Mouse (Mus musculus) G1E (cell line): Measurements from ENCODE around the gene Bbs9. TPM values are rescaled to one million over a fixed set of nuclear protein-coding genes. Genes with fewer than 3 reads are reported as not detected.

ENCODE experiments used
- ATAC-seq: 2 replicates; pipeline ENCODE4 v1.8.0; 2016; ENCODE audit warnings: mild to moderate bottlenecking; ENCODE audit not compliant: insufficient number of reproducible peaks, poor library complexity, low FRiP score, severe bottlenecking; ENCODE audit errors: extremely low read depth
- DNase-seq: peaks from one replicate; pipeline ENCODE4 v3.0.0; 2012; ENCODE audit warnings: low spot score
- H3K27me3 ChIP-seq: 2 replicates; pipeline ENCODE4 v1.6.1; 2012; ENCODE audit warnings: mild to moderate bottlenecking, low read length, inconsistent platforms; ENCODE audit not compliant: insufficient read depth
- H3K36me3 ChIP-seq: replicated peaks from 2 replicates; pipeline ENCODE3; 2012; ENCODE audit warnings: mild to moderate bottlenecking, inconsistent platforms
- H3K4me1 ChIP-seq: 2 replicates; pipeline ENCODE4 v1.6.1; 2012; ENCODE audit warnings: low read depth, low read length, inconsistent platforms, mixed read lengths; ENCODE audit not compliant: insufficient read depth
- H3K4me3 ChIP-seq: 2 replicates; pipeline ENCODE4 v1.5.1; 2012; ENCODE audit warnings: low read depth, mild to moderate bottlenecking, inconsistent platforms, low read length, moderate library complexity, mixed read lengths
- H3K9me3 ChIP-seq: replicated peaks from 2 replicates; pipeline ENCODE4 v1.6.1; 2012; ENCODE audit warnings: inconsistent platforms
- CTCF ChIP-seq: IDR thresholded peaks from 2 replicates; pipeline ENCODE4 v1.5.1; 2012; ENCODE audit warnings: low read depth, low read length, inconsistent platforms, mixed read lengths
- GATA1 ChIP-seq: IDR thresholded peaks from 2 replicates; pipeline ENCODE4 v1.6.1; 2012; ENCODE audit warnings: borderline replicate concordance, low read length, inconsistent platforms, mixed read lengths
- GATA2 ChIP-seq: IDR thresholded peaks from 2 replicates; pipeline ENCODE4 v1.6.1; 2012; ENCODE audit warnings: low read depth, low read length, inconsistent platforms, borderline replicate concordance
- POLR2AphosphoS5 ChIP-seq: IDR thresholded peaks from 2 replicates; pipeline ENCODE4 v1.6.1; 2012; ENCODE audit warnings: low read depth, low read length, inconsistent platforms; ENCODE audit not compliant: insufficient replicate concordance
- TAL1 ChIP-seq: conservative IDR thresholded peaks from 2 replicates; pipeline ENCODE4 v1.6.1; 2012; ENCODE audit warnings: low read depth, low read length, inconsistent platforms, mixed read lengths
- polyA plus RNA-seq: library from polyadenylated mRNA; stranded (reverse); fragments of >175 nt; gene quantifications from 2 replicates; pipeline ENCODE4 v1.2.3, GENCODE M21; 2012
- total RNA-seq, 2 experiments: library from RNA; stranded (forward) in 1 of 2; stranded (reverse) in 1 of 2; fragments of 200-1000 nt in 1 of 2; fragments of >200 nt in 1 of 2; fragmentation: Nextera tagmentation in 1 of 2; gene quantifications; 2 replicates each; pipeline ENCODE4 v1.2.3; 2014 to 2017

Bbs9 gene
- total and polyA plus RNA-seq, 3 experiments, result 3.3 to 26.9 (median 18.4) TPM

DNA sequence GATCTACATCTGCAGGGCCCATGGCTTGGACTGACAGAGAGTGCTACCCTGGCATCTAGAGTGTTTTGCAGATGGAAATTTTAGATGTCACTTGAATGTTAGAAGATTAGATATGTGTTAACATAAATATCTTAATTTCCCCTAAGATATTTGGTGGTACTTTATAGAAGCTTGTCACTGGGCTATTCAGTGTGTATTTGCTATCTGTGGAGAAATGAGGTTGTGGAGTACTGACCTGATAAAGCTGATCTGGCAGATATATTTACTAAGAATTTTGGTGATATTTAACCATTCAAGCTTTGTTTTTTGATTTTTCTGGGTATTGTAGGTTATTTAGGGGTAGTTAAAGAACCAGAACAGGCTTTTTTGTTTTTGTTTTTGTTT is 276.0 kb downstream of the Bbs9 start:
- H3K4me3 ChIP-seq, result no peak overlapping the region
- TF ChIP-seq GATA2 (no peak), POLR2AphosphoS5 (no peak), GATA1 (no peak)
- DNase-seq (no peak), ATAC-seq (no peak)
- no peaks in the 10 kb centered on the region for H3K9me3 ChIP-seq
- H3K27me3 ChIP-seq, result no peaks in the 10 kb centered on the region
- no peaks in the 10 kb centered on the region for H3K36me3 ChIP-seq
- H3K4me1 ChIP-seq, result peaks cover 6% of the 10 kb centered on the region

DNA sequence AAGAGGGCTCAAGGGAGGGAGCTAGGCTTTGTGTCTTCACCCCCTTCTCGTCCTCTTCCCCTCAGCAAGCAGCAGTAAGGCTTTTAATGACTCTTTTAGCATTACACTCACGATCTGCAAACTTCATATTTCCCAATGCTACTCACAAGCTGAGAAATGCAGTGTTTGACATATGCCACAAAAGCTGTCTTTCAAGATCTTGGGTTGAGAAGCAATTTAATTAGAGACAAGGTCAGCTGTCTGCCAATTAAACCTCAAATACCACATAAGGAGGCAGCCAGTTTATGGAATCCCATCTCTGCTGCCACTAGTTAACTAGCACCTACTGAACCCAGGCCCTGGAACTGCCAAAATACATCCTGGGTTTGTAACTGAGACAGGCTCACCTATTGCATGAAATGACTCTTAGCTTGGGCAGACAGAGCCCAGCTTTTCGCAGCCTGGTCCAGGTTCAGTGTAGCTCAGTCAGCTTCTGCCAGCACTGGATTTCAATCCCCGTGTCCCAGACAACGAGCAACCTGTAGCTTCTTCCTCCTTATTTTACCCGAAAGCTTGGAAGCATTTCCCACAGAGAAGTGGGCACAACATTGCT is 278.7 kb downstream of the Bbs9 start:
- H3K27me3 ChIP-seq, result no peaks in the 10 kb centered on the region
- peaks cover 19% of the 10 kb centered on the region for H3K4me1 ChIP-seq
- H3K9me3 ChIP-seq, result no peaks in the 10 kb centered on the region
- H3K4me3 ChIP-seq, result no peak overlapping the region
- no peaks in the 10 kb centered on the region for H3K36me3 ChIP-seq
- DNase-seq (no peak), ATAC-seq (no peak)
- no peak for TF ChIP-seq GATA2
- TF ChIP-seq POLR2AphosphoS5, result no peak
- TF ChIP-seq GATA1, result no peak
- no peak for TF ChIP-seq CTCF
- no peak for TF ChIP-seq TAL1

- H3K4me3 ChIP-seq, result no peak overlapping the region
- no peaks in the 10 kb centered on the region for H3K36me3 ChIP-seq
- ATAC-seq, result no peak
- no peaks in the 10 kb centered on the region for H3K27me3 ChIP-seq
- peaks cover 18% of the 10 kb centered on the region for H3K4me1 ChIP-seq
- DNase-seq, result no peak
- H3K9me3 ChIP-seq, result no peaks in the 10 kb centered on the region
- TF ChIP-seq GATA1 (no peak), POLR2AphosphoS5 (no peak), CTCF (no peak), GATA2 (no peak), TAL1 (no peak)
Measured at GRCm38 (mm10) chr9:22758487-22758886, 283.0 kb downstream of the Bbs9 start.

DNA sequence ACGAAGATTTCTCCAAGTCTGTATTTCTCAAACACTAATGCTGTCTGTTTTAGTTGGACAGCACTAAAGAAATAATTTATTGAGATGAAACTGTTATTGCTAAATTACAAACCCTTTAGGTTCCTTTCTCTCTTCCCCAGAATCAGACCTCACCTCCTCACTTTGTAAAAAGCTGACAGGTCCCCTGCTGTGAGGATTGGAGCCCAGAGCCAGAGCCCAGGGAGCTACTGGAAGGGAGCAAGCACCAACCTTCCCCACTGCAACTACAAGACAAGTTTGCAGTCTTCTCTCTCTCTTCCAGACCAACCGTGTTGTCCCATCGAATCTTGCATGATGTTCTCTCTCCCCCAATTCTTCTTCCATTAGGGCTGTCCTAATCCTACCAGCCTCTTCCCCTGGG is 283.7 kb downstream of the Bbs9 start:
- H3K27me3 ChIP-seq, result no peaks in the 10 kb centered on the region
- no peak overlapping the region for H3K4me3 ChIP-seq
- no peaks in the 10 kb centered on the region for H3K36me3 ChIP-seq
- peaks cover 20% of the 10 kb centered on the region for H3K4me1 ChIP-seq
- DNase-seq, result no peak
- TF ChIP-seq POLR2AphosphoS5, result no peak
- TF ChIP-seq GATA1, result no peak
- no peak for TF ChIP-seq GATA2
- no peak for TF ChIP-seq CTCF
- TF ChIP-seq TAL1, result no peak
- no peaks in the 10 kb centered on the region for H3K9me3 ChIP-seq
- ATAC-seq, result no peak

GRCm38 (mm10) chr9:22760376-22760775 is 284.9 kb downstream of the Bbs9 start:
- Histone ChIP-seq H3K36me3 (no peaks in the 10 kb centered on the region), H3K9me3 (no peaks in the 10 kb centered on the region), H3K4me1 (peaks cover 24% of the 10 kb centered on the region), H3K27me3 (no peaks in the 10 kb centered on the region), H3K4me3 (no peak overlapping the region)
- DNase-seq (no peak), ATAC-seq (no peak)
- TF ChIP-seq CTCF (no peak), GATA2 (no peak), GATA1 (no peak), TAL1 (no peak), POLR2AphosphoS5 (no peak)

DNA sequence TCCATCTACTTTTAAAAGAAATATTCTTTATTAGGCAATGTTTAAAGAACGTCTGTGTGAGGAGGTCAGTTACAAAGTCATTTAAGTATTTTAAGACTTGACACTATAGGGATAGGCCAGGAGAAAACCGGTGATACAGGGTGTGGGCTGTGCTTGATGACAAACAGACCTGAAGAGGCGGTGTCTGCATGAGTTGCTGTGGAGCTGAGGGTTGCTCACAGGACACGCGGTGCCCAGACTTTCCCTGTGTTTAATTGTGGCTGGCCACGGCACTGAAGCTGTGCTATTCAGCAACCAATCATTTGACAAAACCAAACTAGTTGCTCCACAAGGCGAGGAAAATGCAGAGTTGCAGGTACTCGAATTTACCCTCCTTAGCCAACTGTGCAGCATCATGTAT is 286.0 kb downstream of the Bbs9 start:
- Histone ChIP-seq H3K9me3 (no peaks in the 10 kb centered on the region), H3K4me3 (no peak overlapping the region), H3K4me1 (peaks cover 27% of the 10 kb centered on the region), H3K36me3 (no peaks in the 10 kb centered on the region), H3K27me3 (no peaks in the 10 kb centered on the region)
- no peak for DNase-seq
- no peak for TF ChIP-seq TAL1
- no peak for TF ChIP-seq POLR2AphosphoS5
- TF ChIP-seq GATA1, result no peak
- no peak for TF ChIP-seq CTCF
- TF ChIP-seq GATA2, result no peak
- ATAC-seq, result no peak

DNA sequence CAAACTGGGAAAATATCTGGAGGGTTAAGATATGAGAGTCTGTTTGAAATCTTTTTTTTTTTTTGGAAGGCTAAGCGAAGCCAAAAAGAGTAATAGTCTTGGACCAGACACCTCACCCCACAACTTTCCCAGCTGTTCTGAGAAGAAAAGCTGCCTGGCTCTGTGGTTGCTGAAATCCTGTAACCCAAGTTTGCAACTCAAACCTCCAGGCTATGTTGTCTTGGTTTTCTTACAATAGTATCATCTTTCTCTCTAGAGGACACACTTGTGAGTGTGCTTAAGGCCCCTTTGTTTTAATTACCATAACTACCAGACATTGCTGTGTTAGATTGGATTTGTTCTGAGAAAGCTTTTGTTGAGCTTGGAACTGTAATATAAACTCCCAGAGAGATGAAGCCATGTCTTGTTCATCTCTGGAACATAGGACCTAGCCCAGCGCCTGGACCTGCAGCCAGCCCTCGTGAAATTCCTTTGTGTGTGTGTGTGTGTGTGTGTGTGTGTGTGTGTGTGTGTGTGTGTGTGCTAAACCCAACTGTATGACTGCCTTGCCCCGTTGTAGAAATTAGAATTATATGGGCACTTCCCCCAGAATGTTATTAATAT is 290.2 kb downstream of the Bbs9 start:
- ATAC-seq (no peak), DNase-seq (no peak)
- TF ChIP-seq CTCF, result no peak
- TF ChIP-seq GATA2, result no peak
- no peak for TF ChIP-seq POLR2AphosphoS5
- TF ChIP-seq GATA1, result no peak
- no peak for TF ChIP-seq TAL1

More for the DNA sequence above, 290.2 kb downstream of the Bbs9 start:
- H3K4me1 ChIP-seq, result peaks cover 18% of the 10 kb centered on the region; the same call in 1 of the 2 replicates
- no peaks in the 10 kb centered on the region for H3K27me3 ChIP-seq
- no peak overlapping the region for H3K4me3 ChIP-seq
- H3K9me3 ChIP-seq, result no peaks in the 10 kb centered on the region
- H3K36me3 ChIP-seq, result no peaks in the 10 kb centered on the region
